Mouse (Mus musculus) small intestine, adult 2 months (tissue): ENCODE measurements around the gene Plekhh1. TPM values are rescaled to one million over a fixed set of nuclear protein-coding genes. Genes with fewer than 3 reads are reported as not detected.

Experiments used
- H3K27ac ChIP-seq: fragments of 200-500 bp; 2 replicates; pipeline ENCODE4 v1.5.1; 2012; ENCODE audit warnings: low read depth, low read length, control low read depth, inconsistent platforms; ENCODE audit not compliant: insufficient read depth
- H3K27me3 ChIP-seq: fragments of 200-500 bp; 2 replicates; pipeline ENCODE4 v1.6.1; 2012; ENCODE audit warnings: mild to moderate bottlenecking, moderate library complexity, low read length, inconsistent platforms; ENCODE audit not compliant: control insufficient read depth, insufficient read depth
- H3K36me3 ChIP-seq: fragments of 200-500 bp; 2 replicates; pipeline ENCODE4 v1.6.1; 2012; ENCODE audit warnings: mild to moderate bottlenecking, low read length, control low read depth, inconsistent platforms; ENCODE audit not compliant: control insufficient read depth, insufficient read depth
- H3K4me1 ChIP-seq: fragments of 200-500 bp; 2 replicates; pipeline ENCODE4 v1.6.1; 2012; ENCODE audit warnings: low read length, inconsistent platforms, mixed read lengths; ENCODE audit not compliant: control insufficient read depth, insufficient read depth, insufficient read length
- H3K4me3 ChIP-seq: fragments of 200-500 bp; 2 replicates; pipeline ENCODE4 v1.5.1; 2012; ENCODE audit warnings: low read depth, mild to moderate bottlenecking, control low read depth, inconsistent platforms, low read length, moderate library complexity
- CTCF ChIP-seq: fragments of 200-500 bp; IDR thresholded peaks from 2 replicates; pipeline ENCODE4 v1.5.1; 2012; ENCODE audit warnings: low read depth, mild to moderate bottlenecking, control low read depth, inconsistent platforms, low read length, moderate library complexity, mixed read lengths; ENCODE audit not compliant: insufficient replicate concordance, insufficient read length; ENCODE audit errors: extremely low read depth
- POLR2A ChIP-seq: fragments of 200-500 bp; IDR thresholded peaks from 2 replicates; pipeline ENCODE4 v1.6.1; 2012; ENCODE audit warnings: low read depth, mild to moderate bottlenecking, control low read depth, inconsistent platforms, low read length, moderate library complexity
- WGBS: fragments of 180-500 bp; shearing (Covaris S2); methylation state at CpG from one replicate; pipeline ENCODE4 v1.1.7; 2018; 5-methylcytosine and 5-hydroxymethylcytosine counted together
- polyA plus RNA-seq: library from polyadenylated mRNA; depleted of rRNA; stranded (reverse); fragments of >200 nt; gene quantifications from 2 replicates; pipeline ENCODE4 v1.2.3, GENCODE M21; 2012

Gene Plekhh1
- polyA plus RNA-seq, 1 experiment = 18.1 TPM

- Histone ChIP-seq H3K4me1 (no peaks in the 10 kb centered on the region), H3K27me3 (no peaks in the 10 kb centered on the region), H3K4me3 (no peak overlapping the region), H3K36me3 (peaks cover 31% of the 10 kb centered on the region), H3K27ac (no peak overlapping the region)
- TF ChIP-seq POLR2A (no peak), CTCF (no peak)
- WGBS = 88% methylated on average over 9 of the region's 9 CpGs
Measured at GRCm38 (mm10) chr12:79060134-79060533, 31.2 kb downstream of the Plekhh1 start.

GRCm38 (mm10) chr12:79060766-79061652 is 32.0 kb downstream of the Plekhh1 start:
- Histone ChIP-seq H3K4me3 (no peak overlapping the region), H3K36me3 (peaks cover 33% of the 10 kb centered on the region), H3K4me1 (no peaks in the 10 kb centered on the region), H3K27ac (no peak overlapping the region), H3K27me3 (no peaks in the 10 kb centered on the region)
- no peak for TF ChIP-seq POLR2A
- TF ChIP-seq CTCF = no peak
- WGBS = 76% methylated on average over 7 of the region's 7 CpGs

GRCm38 (mm10) chr12:79064451-79064850 is 35.5 kb downstream of the Plekhh1 start:
- Histone ChIP-seq H3K27me3 (no peaks in the 10 kb centered on the region), H3K4me3 (no peak overlapping the region), H3K27ac (no peak overlapping the region), H3K4me1 (no peaks in the 10 kb centered on the region), H3K36me3 (peaks cover 56% of the 10 kb centered on the region)
- no peak for TF ChIP-seq POLR2A
- TF ChIP-seq CTCF = no peak
- 93% methylated on average over 13 of the region's 13 CpGs for WGBS

- Histone ChIP-seq H3K27ac (no peak overlapping the region), H3K27me3 (no peaks in the 10 kb centered on the region), H3K4me1 (no peaks in the 10 kb centered on the region), H3K36me3 (peaks cover 67% of the 10 kb centered on the region), H3K4me3 (no peak overlapping the region)
- no peak for TF ChIP-seq POLR2A
- no peak for TF ChIP-seq CTCF
- 77% methylated on average over 9 of the region's 9 CpGs for WGBS
Measured at GRCm38 (mm10) chr12:79066431-79066830, 37.5 kb downstream of the Plekhh1 start.

GRCm38 (mm10) chr12:79067526-79067925 is 38.6 kb downstream of the Plekhh1 start:
- peaks cover 65% of the 10 kb centered on the region for H3K36me3 ChIP-seq
- 72% methylated on average over 5 of the region's 5 CpGs for WGBS
- no peak for TF ChIP-seq CTCF
- no peak for TF ChIP-seq POLR2A
- no peak overlapping the region for H3K27ac ChIP-seq
- H3K4me1 ChIP-seq = no peaks in the 10 kb centered on the region
- H3K4me3 ChIP-seq = no peak overlapping the region
- H3K27me3 ChIP-seq = no peaks in the 10 kb centered on the region

GRCm38 (mm10) chr12:79068306-79068705 is 39.3 kb downstream of the Plekhh1 start:
- Histone ChIP-seq H3K27ac (no peak overlapping the region), H3K4me3 (no peak overlapping the region), H3K4me1 (no peaks in the 10 kb centered on the region), H3K36me3 (peaks cover 73% of the 10 kb centered on the region), H3K27me3 (no peaks in the 10 kb centered on the region)
- 93% methylated on average over 11 of the region's 11 CpGs for WGBS
- TF ChIP-seq CTCF (no peak), POLR2A (no peak)

- Histone ChIP-seq H3K36me3 (peaks cover 74% of the 10 kb centered on the region), H3K27ac (no peak overlapping the region)
- 85% methylated on average over 6 of the region's 6 CpGs for WGBS
Measured at GRCm38 (mm10) chr12:79069187-79069608, 40.2 kb downstream of the Plekhh1 start.

More at GRCm38 (mm10) chr12:79069187-79069608, 40.2 kb downstream of the Plekhh1 start:
- TF ChIP-seq POLR2A (no peak), CTCF (no peak)
- no peaks in the 10 kb centered on the region for H3K27me3 ChIP-seq
- H3K4me1 ChIP-seq = no peaks in the 10 kb centered on the region
- no peak overlapping the region for H3K4me3 ChIP-seq
